Mouse (Mus musculus) frontal cortex, postnatal 14 days (tissue): ENCODE results near the gene Rasgrp3.

Source experiments
- DNase-seq, 2 experiments: peaks; one replicate each; pipeline ENCODE4 v3.0.0; 2022; ENCODE audit warnings: low spot score in 2 of 2

Rasgrp3 gene

DNA sequence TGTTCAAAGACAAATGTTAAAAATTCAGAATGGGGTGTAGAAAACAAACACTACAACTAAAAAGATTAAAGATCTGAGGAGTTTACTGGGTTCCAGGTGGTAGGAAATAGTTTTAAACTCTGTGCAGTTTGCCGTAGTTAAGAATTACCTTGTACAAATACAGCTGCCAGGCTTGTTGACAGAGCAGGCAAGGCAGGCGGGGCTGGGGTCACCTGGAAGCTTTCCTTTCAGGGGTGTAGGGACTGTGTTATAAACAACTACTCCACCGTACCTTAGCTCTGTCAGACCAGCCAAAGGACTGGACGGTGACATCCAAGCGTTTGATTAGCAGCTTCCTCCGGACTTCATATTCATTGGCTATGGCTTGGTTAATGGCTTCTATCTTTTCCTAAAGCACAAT lies 103.4 kb downstream of the Rasgrp3 start:
- DNase-seq = no peak

DNA sequence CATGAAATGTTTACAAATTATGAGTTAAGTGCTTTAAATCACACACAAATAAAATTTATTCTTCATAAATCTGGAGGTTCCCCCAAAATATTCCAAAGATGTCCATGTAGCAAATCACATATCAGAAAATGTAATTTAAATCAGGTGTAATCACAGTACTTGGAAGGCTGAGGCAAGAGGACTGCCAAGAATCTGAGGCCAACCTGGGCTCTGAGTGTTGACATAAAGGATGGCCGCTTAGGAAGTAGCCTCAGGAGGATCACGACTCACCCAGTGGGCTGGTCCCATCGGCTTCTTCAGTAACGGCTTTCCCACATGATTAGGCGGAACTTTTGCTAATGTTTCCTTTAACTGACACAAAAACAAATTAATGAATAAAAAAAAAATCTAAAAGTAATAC lies 104.1 kb downstream of the Rasgrp3 start:
- DNase-seq = no peak

DNA sequence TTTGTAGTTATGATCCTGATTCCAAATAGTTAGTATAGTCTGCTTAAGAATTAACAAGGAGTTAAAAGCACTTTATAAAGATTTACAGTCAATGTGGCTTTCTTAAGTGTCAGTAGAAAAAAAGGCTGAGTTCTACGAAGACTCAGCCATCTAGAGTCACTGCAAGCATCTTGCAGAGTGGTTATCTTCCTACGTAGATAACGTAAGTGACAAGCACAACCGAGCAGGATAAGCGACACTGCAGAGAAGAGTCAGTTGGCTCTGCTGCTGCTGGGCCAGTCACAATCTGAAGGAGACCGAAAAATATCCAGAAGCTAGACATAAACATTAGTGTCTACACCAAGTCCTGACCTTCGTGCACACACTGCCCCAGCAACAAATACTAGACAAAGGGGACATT lies 107.7 kb downstream of the Rasgrp3 start:
- DNase-seq = no peak

DNA sequence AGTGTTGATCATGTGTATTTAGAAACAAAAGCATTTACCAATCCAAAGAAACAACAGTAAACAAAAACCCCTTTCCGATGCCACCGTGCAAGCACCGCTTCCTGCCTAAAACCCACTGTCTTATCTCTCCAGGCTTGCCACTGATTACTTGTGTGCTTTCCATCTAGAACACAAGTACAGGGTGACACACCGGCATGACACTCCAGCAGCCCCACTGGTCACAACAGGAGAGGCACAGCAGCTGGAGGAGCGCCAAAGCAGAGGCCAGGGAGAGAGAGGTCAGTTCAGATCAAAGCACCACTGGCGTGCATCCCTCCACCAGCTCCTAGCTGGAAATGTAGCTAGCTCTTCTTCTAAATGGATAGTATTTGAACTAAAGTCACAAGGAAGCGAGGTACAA lies 108.6 kb downstream of the Rasgrp3 start:
- DNase-seq = no peak

DNA sequence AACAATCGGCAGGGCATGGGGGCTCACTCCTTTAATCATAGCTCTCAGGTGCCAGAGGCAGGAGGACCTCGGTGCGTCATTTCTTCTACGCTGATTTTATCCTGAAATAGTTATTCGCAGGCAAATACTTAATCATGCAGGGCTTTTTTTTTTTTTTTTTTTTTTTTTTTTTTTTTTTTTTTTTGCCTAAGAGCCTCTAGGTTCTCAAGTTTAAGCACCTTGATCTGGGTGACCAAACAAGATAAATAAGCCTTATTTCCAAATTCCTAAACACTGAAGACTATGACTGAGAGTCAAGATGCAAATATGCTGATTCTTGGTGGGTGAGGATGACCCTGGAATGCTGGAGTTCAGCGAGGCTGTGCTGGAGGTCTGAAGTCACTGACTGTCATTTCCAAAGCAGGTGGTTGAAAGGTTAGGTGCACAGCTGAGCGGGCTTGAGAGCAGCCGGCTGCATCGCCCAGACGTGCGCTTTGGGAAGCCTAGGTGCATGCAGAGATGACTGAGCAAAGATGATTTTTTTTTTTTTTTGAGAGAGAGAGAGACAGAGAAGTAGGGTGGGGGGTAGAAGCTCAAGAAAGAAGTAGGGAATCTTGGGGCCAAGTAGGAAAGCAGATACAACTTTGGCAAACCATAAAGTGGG lies 115.2 kb downstream of the Rasgrp3 start:
- no peak for DNase-seq

DNA sequence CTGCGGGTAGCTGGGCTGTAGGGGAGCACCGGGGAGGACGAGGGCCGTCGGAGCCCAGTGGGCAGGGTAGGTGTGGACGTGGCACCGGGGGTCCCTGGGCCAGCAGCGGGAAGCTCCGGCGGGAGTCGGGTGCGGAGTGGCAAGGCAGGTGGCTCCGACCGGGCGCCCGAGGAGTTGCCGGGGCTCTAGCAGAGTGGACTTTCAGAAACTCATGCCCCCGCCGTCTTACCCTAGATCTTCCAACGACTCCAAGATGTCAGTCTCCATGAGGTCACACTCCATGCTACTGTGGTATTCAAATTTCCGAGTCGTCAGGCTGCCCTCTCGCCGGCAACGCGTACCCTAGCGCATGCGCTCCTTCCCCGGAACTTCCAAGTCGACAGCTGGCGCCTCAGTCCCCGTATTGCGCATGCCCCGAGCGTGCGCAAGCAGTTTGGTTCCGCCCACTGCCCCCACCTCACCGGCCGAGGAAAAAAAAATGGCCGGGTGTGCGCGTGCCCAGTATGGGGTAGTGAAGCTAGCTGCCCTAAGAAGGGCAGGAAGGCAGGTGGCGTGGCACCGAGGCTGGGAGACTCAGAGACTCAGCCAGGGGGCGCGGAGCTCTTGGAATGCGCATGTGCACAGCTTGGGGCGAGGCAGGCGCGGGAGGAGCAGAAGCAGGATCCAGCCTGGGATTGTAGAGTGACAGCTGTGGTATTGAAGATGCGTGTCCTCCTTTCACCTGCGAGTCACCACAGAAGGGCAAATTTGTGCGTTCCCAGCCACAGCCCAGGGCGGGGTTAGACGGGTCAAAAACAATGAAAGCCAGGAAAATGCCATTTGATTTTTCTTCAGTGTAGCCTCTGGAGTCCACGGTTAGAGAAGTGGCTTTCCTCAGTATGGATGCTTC lies 116.1 kb downstream of the Rasgrp3 start, which contains the start of gene Fam98a:
Fam98a (minus strand) TSS at position 435 of the 889 bp plus-strand sequence.
- DNase-seq = peak; percentile 95

DNA sequence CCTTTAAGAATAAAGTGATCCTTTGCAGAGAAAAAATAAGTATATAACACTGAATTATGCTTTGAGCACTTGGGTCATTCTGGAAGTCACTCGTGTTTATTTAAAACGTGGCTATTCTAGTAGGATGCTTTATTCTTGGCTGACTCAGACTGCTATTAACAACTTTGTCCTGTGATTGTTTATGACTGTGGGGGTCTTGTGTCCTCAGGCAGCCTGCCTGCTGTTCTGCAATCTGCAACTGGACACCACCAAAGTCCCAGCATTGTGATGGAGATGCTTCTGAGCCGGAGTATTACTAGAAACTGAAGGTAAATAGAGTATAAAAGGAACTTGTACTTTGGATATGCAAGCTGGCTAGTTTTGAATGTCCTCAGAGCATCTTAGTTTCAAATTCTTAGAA lies 121.3 kb downstream of the Rasgrp3 start:
- no peak for DNase-seq

DNA sequence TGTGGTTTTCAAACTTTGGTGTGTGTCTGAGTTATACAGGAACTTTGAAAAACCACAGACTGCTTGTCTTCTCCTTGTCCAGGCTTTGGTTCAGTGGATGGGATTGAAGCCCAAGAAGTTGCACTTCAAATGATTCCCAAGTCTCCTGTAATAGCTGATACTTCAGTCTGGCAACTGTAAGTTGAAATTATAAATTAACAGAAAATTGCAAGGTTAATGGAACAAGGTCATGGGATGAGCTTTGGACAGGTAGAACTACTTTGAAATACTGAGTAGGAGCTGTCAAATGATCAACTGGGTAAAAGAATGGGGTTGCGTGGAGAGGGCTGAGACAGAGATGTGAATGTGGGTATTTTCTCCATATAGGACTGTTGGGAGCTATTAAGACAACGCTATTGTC lies 122.3 kb downstream of the Rasgrp3 start:
- no peak for DNase-seq

DNA sequence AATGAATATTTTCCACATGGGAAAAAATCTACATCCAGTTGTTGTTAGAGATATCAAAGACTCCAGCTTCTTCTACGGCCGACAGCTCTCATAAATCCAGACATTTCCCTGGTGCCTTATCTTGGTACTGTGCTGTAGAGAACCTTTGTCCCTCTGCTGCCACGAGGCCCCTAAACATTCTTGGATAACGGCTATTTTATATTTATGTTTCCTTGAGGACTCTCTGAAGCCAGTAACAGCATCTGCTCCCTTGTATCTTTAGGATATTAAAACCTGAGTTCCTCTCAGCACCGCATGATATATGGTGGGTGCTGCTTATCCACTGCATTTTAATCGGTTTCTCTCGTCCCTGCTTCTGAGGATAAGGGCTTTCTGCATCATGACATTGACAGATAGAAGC lies 139.9 kb downstream of the Rasgrp3 start:
- DNase-seq = no peak
